Mouse (Mus musculus) olfactory bulb, adult 2 months (tissue): ENCODE data around the gene Adamtsl1. TPM values are rescaled to one million over a fixed set of nuclear protein-coding genes. Genes with fewer than 3 reads are reported as not detected.

Source experiments
- H3K27ac ChIP-seq: fragments of 200-500 bp; 2 replicates; pipeline ENCODE4 v1.5.1; 2012; ENCODE audit warnings: low read depth, low read length; ENCODE audit not compliant: insufficient read depth
- H3K4me1 ChIP-seq: fragments of 200-500 bp; 2 replicates; pipeline ENCODE4 v1.6.1; 2012; ENCODE audit warnings: low read length; ENCODE audit not compliant: control insufficient read depth, insufficient read depth
- H3K4me3 ChIP-seq: fragments of 200-500 bp; 2 replicates; pipeline ENCODE4 v1.5.1; 2012; ENCODE audit warnings: mild to moderate bottlenecking, low read depth, low read length, moderate library complexity; ENCODE audit not compliant: insufficient read depth
- CTCF ChIP-seq: fragments of 200-500 bp; IDR thresholded peaks from 2 replicates; pipeline ENCODE4 v1.5.1; 2012; ENCODE audit warnings: low read depth, mild to moderate bottlenecking, low read length, moderate library complexity; ENCODE audit not compliant: insufficient read depth
- POLR2A ChIP-seq: fragments of 200-500 bp; IDR thresholded peaks from 2 replicates; pipeline ENCODE4 v1.6.1; 2012; ENCODE audit warnings: mild to moderate bottlenecking, low read depth, low read length, moderate library complexity; ENCODE audit not compliant: insufficient read depth
- WGBS: fragments of 180-500 bp; shearing (Covaris S2); methylation state at CpG from one replicate; pipeline ENCODE4 v1.1.7; 2018; 5-methylcytosine and 5-hydroxymethylcytosine counted together
- polyA plus RNA-seq: library from polyadenylated mRNA; stranded (reverse); fragments of >200 nt; gene quantifications from 2 replicates; pipeline ENCODE4 v1.2.4, GENCODE M21; 2012; ENCODE audit warnings: low replicate concordance; ENCODE audit not compliant: missing spikeins, insufficient read depth, insufficient read length

Adamtsl1 gene
- polyA plus RNA-seq, 1 experiment, result not detected

- WGBS, result 90% methylated on average over 5 of the region's 5 CpGs
- Histone ChIP-seq H3K4me3 (no peak overlapping the region), H3K27ac (no peak overlapping the region), H3K4me1 (no peaks in the 10 kb centered on the region)
- TF ChIP-seq CTCF, result no peak
- no peak for TF ChIP-seq POLR2A
These were observed 554.4 kb downstream of the Adamtsl1 start for GRCm38 (mm10) chr4:86068376-86068775.

GRCm38 (mm10) chr4:86068875-86069718 is 555.1 kb downstream of the Adamtsl1 start:
- H3K4me3 ChIP-seq, result no peak overlapping the region
- no peak overlapping the region for H3K27ac ChIP-seq
- H3K4me1 ChIP-seq, result no peaks in the 10 kb centered on the region
- no peak for TF ChIP-seq CTCF
- 78% methylated on average over 13 of the region's 13 CpGs for WGBS

GRCm38 (mm10) chr4:86074871-86075270 is 560.9 kb downstream of the Adamtsl1 start:
- TF ChIP-seq POLR2A, result no peak
- TF ChIP-seq CTCF, result no peak
- Histone ChIP-seq H3K27ac (no peak overlapping the region), H3K4me3 (no peak overlapping the region), H3K4me1 (no peaks in the 10 kb centered on the region)
- WGBS, result 47% methylated on average over 1 of the region's 1 CpGs

- Histone ChIP-seq H3K4me3 (no peak overlapping the region), H3K4me1 (no peaks in the 10 kb centered on the region), H3K27ac (no peak overlapping the region)
- TF ChIP-seq POLR2A (no peak), CTCF (no peak)
- WGBS, result 92% methylated on average over 2 of the region's 2 CpGs
These were observed 563.4 kb downstream of the Adamtsl1 start for GRCm38 (mm10) chr4:86077355-86077754.

- Histone ChIP-seq H3K4me3 (no peak overlapping the region), H3K27ac (no peak overlapping the region), H3K4me1 (no peaks in the 10 kb centered on the region)
- TF ChIP-seq CTCF (no peak), POLR2A (no peak)
- 86% methylated on average over 3 of the region's 3 CpGs for WGBS
These were observed 563.9 kb downstream of the Adamtsl1 start for GRCm38 (mm10) chr4:86077854-86078253.

- no peak overlapping the region for H3K27ac ChIP-seq
- 95% methylated on average over 5 of the region's 5 CpGs for WGBS
- no peaks in the 10 kb centered on the region for H3K4me1 ChIP-seq
- TF ChIP-seq POLR2A (no peak), CTCF (no peak)
- H3K4me3 ChIP-seq, result no peak overlapping the region
These were observed 573.5 kb downstream of the Adamtsl1 start for GRCm38 (mm10) chr4:86087508-86087907.

- WGBS, result 89% methylated on average over 1 of the region's 1 CpGs
- TF ChIP-seq CTCF (no peak), POLR2A (no peak)
- H3K4me1 ChIP-seq, result no peaks in the 10 kb centered on the region
- H3K4me3 ChIP-seq, result no peak overlapping the region
- H3K27ac ChIP-seq, result no peak overlapping the region
These were observed 589.2 kb downstream of the Adamtsl1 start for GRCm38 (mm10) chr4:86103207-86103606.

GRCm38 (mm10) chr4:86108325-86108724 is 594.4 kb downstream of the Adamtsl1 start:
- Histone ChIP-seq H3K4me1 (no peaks in the 10 kb centered on the region), H3K27ac (no peak overlapping the region), H3K4me3 (no peak overlapping the region)
- TF ChIP-seq CTCF (no peak), POLR2A (no peak)
- WGBS, result 89% methylated on average over 4 of the region's 4 CpGs

- WGBS, result 45% methylated on average over 2 of the region's 2 CpGs
- Histone ChIP-seq H3K4me1 (no peaks in the 10 kb centered on the region), H3K4me3 (no peak overlapping the region), H3K27ac (no peak overlapping the region)
- no peak for TF ChIP-seq POLR2A
- TF ChIP-seq CTCF, result no peak
These were observed 605.1 kb downstream of the Adamtsl1 start for GRCm38 (mm10) chr4:86119067-86119466.

GRCm38 (mm10) chr4:86122431-86122830 is 608.5 kb downstream of the Adamtsl1 start:
- Histone ChIP-seq H3K27ac (no peak overlapping the region), H3K4me3 (no peak overlapping the region), H3K4me1 (no peaks in the 10 kb centered on the region)
- TF ChIP-seq POLR2A, result no peak
- TF ChIP-seq CTCF, result no peak
- WGBS, result 61% methylated on average over 5 of the region's 5 CpGs

GRCm38 (mm10) chr4:86124374-86124773 is 610.4 kb downstream of the Adamtsl1 start:
- Histone ChIP-seq H3K4me3 (no peak overlapping the region), H3K4me1 (no peaks in the 10 kb centered on the region), H3K27ac (no peak overlapping the region)
- TF ChIP-seq POLR2A, result no peak
- TF ChIP-seq CTCF, result no peak
- 51% methylated on average over 3 of the region's 3 CpGs for WGBS
